Mouse (Mus musculus): ENCODE measurements at regions not wholly inside any gene's neighbourhood (a gene's known extent, or its start where the extent isn't known, plus 50 kb on each side); places are given as distances from the start of the nearest gene placed in this dataset.

DNA sequence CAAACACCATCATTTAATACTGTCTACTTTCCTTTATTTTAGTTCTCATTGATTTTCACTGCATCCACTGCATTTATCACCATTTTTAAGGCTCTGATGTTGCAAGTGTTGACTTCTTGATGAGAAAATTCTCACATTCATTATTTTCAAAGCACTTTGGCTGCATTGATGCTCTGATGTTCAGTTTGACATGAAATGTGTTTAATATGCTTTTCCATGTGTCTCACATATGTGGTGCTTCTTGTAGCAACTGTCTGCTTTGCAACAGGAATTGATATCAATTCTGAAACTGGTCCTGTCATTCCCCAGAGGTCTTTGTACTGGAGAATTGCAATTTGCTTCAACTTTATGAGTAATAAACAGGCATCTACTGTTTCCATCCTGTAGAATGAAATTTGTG lies 1676.1 kb upstream of the Flrt2 start:
- ATAC-seq (ENCODE audit: insufficient number of reproducible peaks, insufficient read depth, low FRiP score, low TSS enrichment, low read depth): no peak
- no peaks in the 10 kb centered on the region for H3K36me3 ChIP-seq

DNA sequence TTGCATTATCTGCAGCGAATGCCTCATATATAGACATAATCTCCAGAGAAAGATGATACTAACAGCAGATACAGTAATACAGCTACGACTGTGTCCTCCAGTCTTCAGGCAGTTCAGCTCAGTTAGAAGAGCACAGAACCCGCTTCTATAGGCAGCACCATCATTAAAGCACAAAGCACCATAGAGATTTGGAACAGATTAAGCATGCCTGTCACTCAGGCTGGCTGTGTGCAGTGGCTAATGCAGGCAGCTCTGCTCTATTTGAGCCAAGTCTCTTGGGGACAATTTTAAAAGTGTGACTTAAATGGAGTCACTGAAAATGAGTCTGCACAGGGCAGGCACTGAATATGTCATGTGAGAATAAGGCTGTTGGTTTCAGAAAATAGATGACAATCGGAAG lies 1660.7 kb upstream of the Flrt2 start:
- ATAC-seq (ENCODE audit: insufficient number of reproducible peaks, insufficient read depth, low FRiP score, low TSS enrichment, low read depth): no peak
- 45% methylated on average over 4 of the region's 4 CpGs for WGBS
- Histone ChIP-seq H3K27me3 (no peaks in the 10 kb centered on the region), H3K9ac (no peak overlapping the region), H3K9me3 (no peaks in the 10 kb centered on the region), H3K36me3 (no peaks in the 10 kb centered on the region), H3K4me2 (no peak overlapping the region), H3K27ac (no peak overlapping the region), H3K4me1 (no peaks in the 10 kb centered on the region), H3K4me3 (no peak overlapping the region)

More for the DNA sequence above, 1676.1 kb upstream of the Flrt2 start:
- no peak overlapping the region for H3K27ac ChIP-seq
- H3K9me3 ChIP-seq: no peaks in the 10 kb centered on the region
- H3K4me2 ChIP-seq: no peak overlapping the region
- H3K4me3 ChIP-seq: no peak overlapping the region
- H3K4me1 ChIP-seq: no peaks in the 10 kb centered on the region
- H3K9ac ChIP-seq: no peak overlapping the region
- H3K27me3 ChIP-seq: no peaks in the 10 kb centered on the region

DNA sequence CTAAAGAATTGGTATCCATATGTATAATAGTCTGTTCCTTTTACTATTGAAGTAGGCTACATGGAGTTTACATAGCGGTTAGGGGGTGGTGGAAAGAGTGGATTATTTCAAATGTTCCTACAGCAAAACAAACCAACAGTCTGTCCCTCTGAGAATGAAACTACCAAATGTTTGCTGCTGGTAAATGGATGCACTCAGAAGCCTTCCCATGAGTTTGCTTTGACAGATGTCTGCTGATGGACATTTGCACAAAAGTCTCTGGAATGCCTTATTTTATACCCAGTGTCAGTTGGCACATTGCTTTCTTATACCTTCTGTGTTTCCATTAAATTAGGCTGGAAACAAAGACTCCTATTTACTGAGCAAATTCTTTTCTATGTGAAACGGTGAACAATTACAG lies 1644.1 kb upstream of the Flrt2 start:
- H3K4me2 ChIP-seq: no peak overlapping the region
- H3K4me1 ChIP-seq: no peaks in the 10 kb centered on the region
- no peak overlapping the region for H3K9ac ChIP-seq
- ATAC-seq (ENCODE audit: insufficient number of reproducible peaks, insufficient read depth, low FRiP score, low TSS enrichment, low read depth): no peak
- no peaks in the 10 kb centered on the region for H3K9me3 ChIP-seq
- no peak overlapping the region for H3K27ac ChIP-seq
- no peaks in the 10 kb centered on the region for H3K27me3 ChIP-seq
- WGBS: 74% methylated on average over 2 of the region's 2 CpGs
- H3K4me3 ChIP-seq: no peak overlapping the region
- no peaks in the 10 kb centered on the region for H3K36me3 ChIP-seq

DNA sequence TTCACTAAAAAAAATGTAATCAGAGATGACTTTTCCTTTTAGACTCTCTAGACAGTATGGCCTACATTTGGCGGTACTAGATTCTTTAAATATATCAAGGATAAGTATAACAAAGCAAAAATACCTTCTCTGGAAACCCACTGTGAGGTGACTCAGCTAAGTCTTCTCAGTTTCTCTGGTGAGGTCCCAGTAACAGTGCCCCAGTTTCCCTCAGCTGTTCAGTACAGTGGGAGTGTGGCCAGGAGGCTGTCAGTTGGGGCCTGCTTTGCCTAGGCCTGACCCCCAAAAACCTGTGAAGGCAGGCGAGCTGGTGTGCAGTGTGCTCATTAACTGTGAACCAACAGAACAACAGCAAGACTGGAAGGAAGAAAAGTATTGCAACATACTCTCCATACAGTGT lies 1634.3 kb upstream of the Flrt2 start:
- Histone ChIP-seq H3K27ac (no peak overlapping the region), H3K4me2 (no peak overlapping the region), H3K9me3 (no peaks in the 10 kb centered on the region), H3K4me3 (no peak overlapping the region), H3K4me1 (no peaks in the 10 kb centered on the region), H3K9ac (no peak overlapping the region), H3K36me3 (no peaks in the 10 kb centered on the region), H3K27me3 (no peaks in the 10 kb centered on the region)
- no peak for ATAC-seq (ENCODE audit: insufficient number of reproducible peaks, insufficient read depth, low FRiP score, low TSS enrichment, low read depth)
- 81% methylated on average over 2 of the region's 2 CpGs for WGBS

DNA sequence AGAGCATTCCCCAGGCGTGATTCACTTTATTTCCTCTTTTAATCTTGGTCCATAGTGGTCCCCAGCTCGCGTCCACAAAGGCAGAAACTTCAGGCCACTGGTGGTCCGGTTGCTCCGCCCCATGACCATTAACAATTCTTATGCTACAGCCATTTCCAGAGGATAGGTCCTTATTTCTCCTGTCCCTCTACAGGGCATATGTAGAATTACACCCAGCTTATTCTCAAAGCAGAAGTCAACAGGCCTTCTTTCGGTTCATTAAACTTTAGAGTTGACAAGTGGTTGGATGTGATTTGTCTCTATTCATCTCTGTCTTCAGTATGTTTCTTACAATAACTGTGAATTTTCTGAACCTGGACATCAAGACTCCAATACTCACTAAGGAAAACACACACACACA lies 1632.4 kb upstream of the Flrt2 start:
- no peak overlapping the region for H3K4me3 ChIP-seq
- H3K4me1 ChIP-seq: no peaks in the 10 kb centered on the region
- no peak overlapping the region for H3K27ac ChIP-seq
- H3K9me3 ChIP-seq: no peaks in the 10 kb centered on the region
- ATAC-seq (ENCODE audit: insufficient number of reproducible peaks, insufficient read depth, low FRiP score, low TSS enrichment, low read depth): no peak
- H3K9ac ChIP-seq: no peak overlapping the region
- no peaks in the 10 kb centered on the region for H3K36me3 ChIP-seq
- H3K27me3 ChIP-seq: no peaks in the 10 kb centered on the region
- no peak overlapping the region for H3K4me2 ChIP-seq
- WGBS: 85% methylated on average over 6 of the region's 6 CpGs

DNA sequence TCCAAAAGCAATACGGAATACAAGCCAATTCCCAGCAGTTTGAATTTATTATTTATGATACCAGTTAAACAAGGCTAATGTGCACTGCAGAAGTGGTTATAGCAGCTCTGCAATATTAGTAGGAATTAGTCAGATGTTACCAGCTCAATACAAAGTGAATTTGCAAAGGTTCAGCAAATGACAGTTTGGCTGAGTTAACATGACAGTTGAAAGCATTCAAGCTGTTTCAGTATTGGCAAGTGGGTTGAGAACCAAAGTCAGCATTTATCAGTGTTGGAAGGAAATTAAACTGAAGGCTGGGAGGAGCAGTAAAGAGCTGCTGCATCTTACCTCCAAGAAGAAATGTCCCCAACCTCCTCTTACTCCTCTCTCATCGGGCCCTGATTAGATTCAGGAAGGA lies 1631.7 kb upstream of the Flrt2 start:
- Histone ChIP-seq H3K4me3 (no peak overlapping the region), H3K27me3 (no peaks in the 10 kb centered on the region), H3K4me2 (no peak overlapping the region), H3K4me1 (no peaks in the 10 kb centered on the region), H3K36me3 (no peaks in the 10 kb centered on the region), H3K9me3 (no peaks in the 10 kb centered on the region), H3K9ac (no peak overlapping the region), H3K27ac (no peak overlapping the region)
- WGBS: 78% methylated on average over 2 of the region's 2 CpGs
- no peak for ATAC-seq (ENCODE audit: insufficient number of reproducible peaks, insufficient read depth, low FRiP score, low TSS enrichment, low read depth)

DNA sequence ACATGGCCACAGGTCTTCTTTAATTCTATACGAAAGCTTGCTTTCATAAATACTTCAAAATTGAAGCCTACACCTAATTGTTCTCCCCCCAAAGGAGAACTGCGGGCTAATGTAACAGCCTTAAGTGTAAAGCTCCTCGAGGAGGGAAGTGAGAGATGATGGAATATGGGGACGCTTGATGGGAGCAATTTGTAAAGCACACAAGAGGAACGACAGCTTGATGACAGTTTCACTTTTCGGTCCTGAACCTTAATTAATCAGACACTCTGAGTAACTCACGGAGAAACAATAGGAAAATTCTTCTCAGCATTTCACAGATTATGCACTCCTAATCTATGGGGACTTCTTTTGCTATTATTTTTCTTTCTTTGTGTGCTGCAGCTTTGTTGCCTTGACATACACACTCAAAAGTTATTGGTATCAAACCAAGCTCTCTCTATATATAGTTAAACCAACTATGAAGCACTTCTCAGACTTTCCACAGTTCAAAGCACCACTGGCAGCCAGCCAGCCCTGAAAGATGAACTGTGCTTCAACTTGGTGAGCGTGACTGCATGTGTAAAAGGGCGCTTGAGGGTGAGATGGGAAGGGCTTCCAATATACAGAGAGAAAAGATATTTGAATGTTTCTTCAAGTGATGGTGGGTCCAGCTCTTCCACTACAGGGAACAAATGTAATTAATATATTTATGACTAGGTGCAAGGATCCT lies 1625.4 kb upstream of the Flrt2 start:
- H3K4me2 ChIP-seq: no peak overlapping the region
- H3K36me3 ChIP-seq: no peaks in the 10 kb centered on the region
- H3K27ac ChIP-seq: no peak overlapping the region
- H3K4me3 ChIP-seq: no peak overlapping the region
- no peak overlapping the region for H3K9ac ChIP-seq
- 59% methylated on average over 9 of the region's 9 CpGs for WGBS
- H3K27me3 ChIP-seq: no peaks in the 10 kb centered on the region
- H3K9me3 ChIP-seq: no peaks in the 10 kb centered on the region
- H3K4me1 ChIP-seq: no peaks in the 10 kb centered on the region
- ATAC-seq (ENCODE audit: insufficient number of reproducible peaks, insufficient read depth, low FRiP score, low TSS enrichment, low read depth): no peak

DNA sequence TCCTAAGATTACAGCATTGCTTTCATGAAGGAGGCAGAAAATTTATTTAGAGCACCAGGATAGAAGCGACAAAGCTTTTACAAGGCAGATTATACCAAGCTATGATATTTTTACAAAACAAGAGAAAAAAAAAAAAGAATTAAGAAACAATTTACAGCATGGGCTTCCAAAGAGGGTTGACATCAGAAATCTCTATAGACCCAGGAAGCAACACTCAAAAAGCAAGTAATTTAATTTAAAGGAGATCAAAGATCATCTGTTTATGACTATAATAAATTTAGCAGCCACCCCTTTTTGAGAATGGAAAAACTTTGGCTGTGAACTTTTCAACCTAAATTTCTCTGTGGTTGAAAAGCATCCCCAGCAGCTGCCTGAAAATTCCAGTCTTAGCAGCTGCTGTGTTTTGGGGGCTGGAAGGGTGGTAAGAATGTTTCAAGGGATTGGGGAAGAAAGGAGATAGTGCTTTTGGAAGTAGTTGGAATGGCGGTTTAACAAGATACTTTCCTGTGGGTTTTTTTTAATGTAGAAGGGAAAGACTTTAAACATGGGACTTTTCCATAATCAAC lies 1621.0 kb upstream of the Flrt2 start:
- 52% methylated on average over 2 of the region's 2 CpGs for WGBS
- H3K36me3 ChIP-seq: no peaks in the 10 kb centered on the region
- ATAC-seq (ENCODE audit: insufficient number of reproducible peaks, insufficient read depth, low FRiP score, low TSS enrichment, low read depth): no peak

DNA sequence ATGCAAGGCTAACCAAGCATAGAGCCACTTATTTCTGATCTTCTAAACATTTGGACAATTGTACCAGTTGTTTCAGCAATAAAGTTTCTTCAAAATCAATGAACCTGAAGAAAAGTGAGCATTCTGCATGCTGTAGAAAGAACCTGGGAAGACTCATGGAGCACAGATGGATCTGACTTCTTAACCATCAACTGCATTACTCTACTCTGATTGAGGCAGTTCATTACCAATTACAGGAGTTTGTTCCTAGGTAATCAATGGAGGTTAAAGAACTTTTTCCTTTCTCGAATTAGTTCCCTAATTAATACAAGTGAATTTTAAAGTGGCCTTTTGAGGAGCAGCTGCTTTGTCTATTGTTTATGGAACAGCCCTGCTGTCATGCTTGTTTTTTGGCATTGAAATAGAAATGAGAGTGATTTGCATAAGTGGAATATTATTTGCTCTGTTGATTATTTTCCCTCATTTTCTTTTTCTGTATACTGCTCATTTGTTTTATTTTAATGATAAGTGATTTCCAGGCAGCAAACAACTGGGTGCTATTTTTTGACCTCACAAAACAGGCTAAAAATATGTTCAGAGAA lies 1586.4 kb upstream of the Flrt2 start:
- H3K9me3 ChIP-seq: no peaks in the 10 kb centered on the region
- H3K36me3 ChIP-seq: no peaks in the 10 kb centered on the region
- H3K4me2 ChIP-seq: no peak overlapping the region
- no peak overlapping the region for H3K9ac ChIP-seq
- WGBS: 33% methylated on average over 1 of the region's 1 CpGs
- no peak overlapping the region for H3K4me3 ChIP-seq
- no peak overlapping the region for H3K27ac ChIP-seq
- H3K27me3 ChIP-seq: no peaks in the 10 kb centered on the region
- no peaks in the 10 kb centered on the region for H3K4me1 ChIP-seq
- ATAC-seq (ENCODE audit: insufficient number of reproducible peaks, insufficient read depth, low FRiP score, low TSS enrichment, low read depth): no peak

More for the DNA sequence above, 1621.0 kb upstream of the Flrt2 start:
- no peaks in the 10 kb centered on the region for H3K9me3 ChIP-seq
- no peaks in the 10 kb centered on the region for H3K27me3 ChIP-seq
- H3K4me3 ChIP-seq: no peak overlapping the region
- H3K4me1 ChIP-seq: no peaks in the 10 kb centered on the region
- no peak overlapping the region for H3K4me2 ChIP-seq
- H3K27ac ChIP-seq: no peak overlapping the region
- no peak overlapping the region for H3K9ac ChIP-seq

DNA sequence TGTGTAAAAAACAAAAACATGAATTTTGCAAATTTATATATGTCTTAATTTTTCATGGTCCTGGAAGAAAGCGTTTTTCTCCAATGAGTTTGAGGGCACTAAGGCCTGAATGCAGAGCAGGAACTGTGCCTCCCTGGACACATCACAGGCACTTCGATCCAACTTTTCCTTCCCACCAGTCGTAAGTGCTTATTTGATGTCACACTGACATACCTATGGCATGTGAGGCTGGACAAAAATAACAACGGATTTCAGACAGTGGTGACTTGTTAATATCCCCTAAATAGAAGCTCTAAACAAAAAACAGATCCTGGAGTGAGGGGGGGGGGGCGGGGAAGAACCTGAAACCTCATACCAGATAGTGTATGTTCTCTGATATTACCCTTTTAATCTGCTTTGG lies 1541.9 kb upstream of the Flrt2 start:
- Histone ChIP-seq H3K36me3 (no peaks in the 10 kb centered on the region), H3K4me1 (no peaks in the 10 kb centered on the region), H3K4me2 (no peak overlapping the region), H3K27me3 (no peaks in the 10 kb centered on the region), H3K4me3 (no peak overlapping the region), H3K27ac (no peak overlapping the region), H3K9ac (no peak overlapping the region), H3K9me3 (no peaks in the 10 kb centered on the region)
- ATAC-seq (ENCODE audit: insufficient number of reproducible peaks, insufficient read depth, low FRiP score, low TSS enrichment, low read depth): no peak
- WGBS: 69% methylated on average over 5 of the region's 5 CpGs

DNA sequence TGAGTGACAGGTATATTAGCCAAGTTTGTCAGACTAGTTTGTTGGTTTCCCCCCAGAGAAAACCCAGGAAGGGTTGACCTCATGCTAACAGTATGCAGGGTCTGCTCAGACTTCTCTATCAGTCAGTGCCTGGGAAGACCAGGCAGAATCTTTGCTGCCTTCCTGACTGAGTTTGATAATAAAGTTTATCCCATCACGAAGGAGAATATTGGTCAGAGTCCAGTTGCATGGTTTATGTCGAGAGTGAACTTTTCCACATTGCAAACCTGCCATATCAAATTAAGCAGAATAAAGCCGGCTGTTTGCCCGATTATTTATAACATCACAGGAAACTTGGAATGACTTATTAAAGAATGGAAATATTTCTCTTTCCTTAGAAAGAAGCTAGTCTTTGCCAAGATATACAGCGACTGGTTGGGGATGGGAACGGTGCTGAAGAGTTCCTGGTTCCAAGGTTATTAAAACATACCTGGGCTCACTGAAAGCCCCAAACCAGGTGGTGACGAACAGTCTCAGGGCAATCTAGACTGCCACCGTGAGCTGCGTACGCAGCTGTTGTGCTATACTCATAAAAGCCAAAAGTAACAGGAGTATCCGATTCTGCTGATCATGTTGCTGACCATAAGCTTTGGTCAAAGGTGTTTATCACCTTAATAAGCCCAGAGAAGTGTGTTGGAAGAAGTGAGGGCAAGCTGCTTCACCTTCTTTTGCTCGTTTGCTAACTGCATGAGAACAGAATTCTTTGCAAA lies 1536.7 kb upstream of the Flrt2 start:
- Histone ChIP-seq H3K27me3 (no peaks in the 10 kb centered on the region), H3K4me2 (no peak overlapping the region), H3K36me3 (no peaks in the 10 kb centered on the region), H3K4me3 (no peak overlapping the region), H3K4me1 (no peaks in the 10 kb centered on the region), H3K27ac (no peak overlapping the region), H3K9ac (no peak overlapping the region), H3K9me3 (no peaks in the 10 kb centered on the region)
- 68% methylated on average over 12 of the region's 12 CpGs for WGBS
- no peak for ATAC-seq (ENCODE audit: insufficient number of reproducible peaks, insufficient read depth, low FRiP score, low TSS enrichment, low read depth)

DNA sequence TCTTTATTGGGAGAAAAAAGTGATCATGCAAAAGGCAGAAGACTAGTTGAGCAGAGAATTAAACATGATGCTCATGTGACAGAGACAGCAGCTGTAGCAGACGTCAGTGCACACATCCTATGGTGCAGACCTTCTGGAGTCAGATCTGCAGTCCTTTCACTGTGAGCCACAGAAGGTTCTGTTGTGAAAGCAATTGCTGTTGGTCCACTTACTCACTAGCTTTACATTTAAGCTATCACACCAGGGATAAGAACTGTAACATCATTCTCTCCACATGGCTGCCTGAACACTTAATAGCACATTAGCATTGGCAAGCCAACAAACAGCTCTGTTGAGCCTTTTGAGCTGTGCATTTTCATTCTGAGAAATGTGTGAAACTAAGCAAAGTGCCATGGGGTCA lies 1509.7 kb upstream of the Flrt2 start:
- Histone ChIP-seq H3K27ac (no peak overlapping the region), H3K27me3 (no peaks in the 10 kb centered on the region), H3K9me3 (no peaks in the 10 kb centered on the region), H3K36me3 (no peaks in the 10 kb centered on the region), H3K9ac (no peak overlapping the region), H3K4me2 (no peak overlapping the region), H3K4me1 (no peaks in the 10 kb centered on the region), H3K4me3 (no peak overlapping the region)
- no peak for ATAC-seq (ENCODE audit: insufficient number of reproducible peaks, insufficient read depth, low FRiP score, low TSS enrichment, low read depth)
- 21% methylated on average over 1 of the region's 1 CpGs for WGBS
